Mouse (Mus musculus) G1E (cell line): ENCODE measurements around the gene Pidd1.

Experiments used
- CTCF ChIP-seq: IDR thresholded peaks from 2 replicates; pipeline ENCODE4 v1.5.1; 2012; ENCODE audit warnings: low read depth, low read length, inconsistent platforms, mixed read lengths
- POLR2AphosphoS5 ChIP-seq: IDR thresholded peaks from 2 replicates; pipeline ENCODE4 v1.6.1; 2012; ENCODE audit warnings: low read depth, low read length, inconsistent platforms; ENCODE audit not compliant: insufficient replicate concordance
- TAL1 ChIP-seq: conservative IDR thresholded peaks from 2 replicates; pipeline ENCODE4 v1.6.1; 2012; ENCODE audit warnings: low read depth, low read length, inconsistent platforms, mixed read lengths

GRCm38 (mm10) chr7:141451928-141452327 lies 8.1 kb upstream of the Pidd1 start:
- no peak for TF ChIP-seq CTCF
- TF ChIP-seq POLR2AphosphoS5 = no peak
- TF ChIP-seq TAL1 = no peak
